Mouse (Mus musculus) midbrain, embryonic 12.5 days (tissue): ENCODE measurements around the gene Igsf3. TPM values are rescaled to one million over a fixed set of nuclear protein-coding genes. Genes with fewer than 3 reads are reported as not detected.
A peak's percentile ranks its signal among the peaks of the same experiment; 100 is the strongest.

Experiments
- ATAC-seq: fragments of 200-750 bp; cut with Nextera tagmentation; 2 replicates; pipeline ENCODE4 v1.8.0; 2017; ENCODE audit warnings: low read depth, moderate TSS enrichment, moderate library complexity; ENCODE audit not compliant: low FRiP score
- H3K27ac ChIP-seq: fragments of 300-500 bp; sonication (generic); replicated peaks from 2 replicates; pipeline ENCODE4 v1.5.1; 2016; ENCODE audit warnings: mild to moderate bottlenecking
- H3K27me3 ChIP-seq: fragments of 300-500 bp; sonication (generic); 2 replicates; pipeline ENCODE4 v1.6.1; 2016; ENCODE audit warnings: mild to moderate bottlenecking
- H3K36me3 ChIP-seq: fragments of 300-500 bp; sonication (generic); 2 replicates; pipeline ENCODE4 v1.6.1; 2016
- H3K4me1 ChIP-seq: fragments of 300-500 bp; sonication (generic); 2 replicates; pipeline ENCODE4 v1.6.1; 2016
- H3K4me2 ChIP-seq: fragments of 300-500 bp; sonication (generic); replicated peaks from 2 replicates; pipeline ENCODE4 v1.6.1; 2016; ENCODE audit warnings: mild to moderate bottlenecking, moderate library complexity
- H3K4me3 ChIP-seq: fragments of 300-500 bp; sonication (generic); 2 replicates; pipeline ENCODE4 v1.5.1; 2016; ENCODE audit warnings: mild to moderate bottlenecking
- H3K9ac ChIP-seq: fragments of 300-500 bp; sonication (generic); replicated peaks from 2 replicates; pipeline ENCODE4 v1.6.1; 2016; ENCODE audit warnings: mild to moderate bottlenecking, moderate library complexity
- H3K9me3 ChIP-seq: fragments of 300-500 bp; sonication (generic); 2 replicates; pipeline ENCODE4 v1.6.1; 2016; ENCODE audit warnings: mild to moderate bottlenecking
- WGBS: fragments of 180-500 bp; shearing (Covaris S2); methylation state at CpG from one replicate; pipeline ENCODE4 v1.1.7; 2016; 5-methylcytosine and 5-hydroxymethylcytosine counted together
- polyA plus RNA-seq: library from polyadenylated mRNA; unstranded; fragments of >200 nt; fragmentation: Nextera tagmentation; extraction: Ambion mirVana; gene quantifications from 2 replicates; pipeline ENCODE4 v1.2.1, GENCODE M21; 2016

The Igsf3 gene
- polyA plus RNA-seq, 1 experiment from 2014 or later: 53.1 TPM

- H3K27me3 ChIP-seq: no peaks in the 10 kb centered on the region; the same call in 1 of the 2 replicates
- H3K9me3 ChIP-seq: no peaks in the 10 kb centered on the region
- WGBS: 87% methylated on average over 9 of the region's 9 CpGs
- no peak overlapping the region for H3K27ac ChIP-seq
- H3K4me1 ChIP-seq: no peaks in the 10 kb centered on the region
- no peak for ATAC-seq
- no peaks in the 10 kb centered on the region for H3K36me3 ChIP-seq
- H3K4me3 ChIP-seq: no peak overlapping the region
- no peak overlapping the region for H3K4me2 ChIP-seq
- no peak overlapping the region for H3K9ac ChIP-seq
These were observed 92.8 kb downstream of the Igsf3 start for GRCm38 (mm10) chr3:101469675-101470074.

- no peak overlapping the region for H3K4me2 ChIP-seq
- H3K4me3 ChIP-seq: no peak overlapping the region
- H3K9me3 ChIP-seq: no peaks in the 10 kb centered on the region
- H3K36me3 ChIP-seq: no peaks in the 10 kb centered on the region
- H3K27me3 ChIP-seq: no peaks in the 10 kb centered on the region; the same call in 1 of the 2 replicates
- WGBS: 44% methylated on average over 4 of the region's 4 CpGs
- H3K4me1 ChIP-seq: no peaks in the 10 kb centered on the region
- no peak for ATAC-seq
- H3K27ac ChIP-seq: no peak overlapping the region
- H3K9ac ChIP-seq: no peak overlapping the region
These were observed 95.0 kb downstream of the Igsf3 start for GRCm38 (mm10) chr3:101471881-101472280.

GRCm38 (mm10) chr3:101481951-101482350, 105.1 kb downstream of the Igsf3 start:
- ATAC-seq: no peak
- 94% methylated on average over 6 of the region's 6 CpGs for WGBS
- no peak overlapping the region for H3K4me3 ChIP-seq
- H3K4me1 ChIP-seq: no peaks in the 10 kb centered on the region
- H3K36me3 ChIP-seq: no peaks in the 10 kb centered on the region
- no peak overlapping the region for H3K4me2 ChIP-seq
- H3K9me3 ChIP-seq: no peaks in the 10 kb centered on the region
- 0 out of 2 replicates have a peak, but pooled peaks cover 6% of the 10 kb centered on the region for H3K27me3 ChIP-seq
- no peak overlapping the region for H3K9ac ChIP-seq
- H3K27ac ChIP-seq: no peak overlapping the region

- ATAC-seq: no peak
- no peak overlapping the region for H3K4me3 ChIP-seq
- H3K36me3 ChIP-seq: no peaks in the 10 kb centered on the region
- no peak overlapping the region for H3K9ac ChIP-seq
- 59% methylated on average over 3 of the region's 3 CpGs for WGBS
- no peaks in the 10 kb centered on the region for H3K4me1 ChIP-seq
- no peaks in the 10 kb centered on the region for H3K9me3 ChIP-seq
- no peak overlapping the region for H3K27ac ChIP-seq
- H3K27me3 ChIP-seq: 0 out of 2 replicates have a peak, but pooled peaks cover 6% of the 10 kb centered on the region
- no peak overlapping the region for H3K4me2 ChIP-seq
These were observed 106.5 kb downstream of the Igsf3 start for GRCm38 (mm10) chr3:101483256-101483983.

- no peaks in the 10 kb centered on the region for H3K9me3 ChIP-seq
- H3K27me3 ChIP-seq: 0 out of 2 replicates have a peak, but pooled peaks cover 6% of the 10 kb centered on the region
- H3K4me2 ChIP-seq: no peak overlapping the region
- no peak for ATAC-seq
- H3K36me3 ChIP-seq: no peaks in the 10 kb centered on the region
- WGBS: 62% methylated on average over 4 of the region's 4 CpGs
- no peak overlapping the region for H3K27ac ChIP-seq
- H3K4me1 ChIP-seq: no peaks in the 10 kb centered on the region
- no peak overlapping the region for H3K4me3 ChIP-seq
- no peak overlapping the region for H3K9ac ChIP-seq
These were observed 109.3 kb downstream of the Igsf3 start for GRCm38 (mm10) chr3:101486054-101486765.

- Histone ChIP-seq H3K36me3 (no peaks in the 10 kb centered on the region), H3K4me2 (no peak overlapping the region), H3K27me3 (peaks cover 8% of the 10 kb centered on the region; the same call in 1 of the 2 replicates), H3K4me3 (no peak overlapping the region), H3K27ac (no peak overlapping the region), H3K9ac (no peak overlapping the region), H3K9me3 (no peaks in the 10 kb centered on the region), H3K4me1 (no peaks in the 10 kb centered on the region)
- 88% methylated on average over 5 of the region's 5 CpGs for WGBS
- no peak for ATAC-seq
These were observed 110.6 kb downstream of the Igsf3 start for GRCm38 (mm10) chr3:101487436-101487835.

GRCm38 (mm10) chr3:101488204-101488603, 111.3 kb downstream of the Igsf3 start:
- H3K27me3 ChIP-seq: peaks cover 9% of the 10 kb centered on the region; the same call in 1 of the 2 replicates
- no peak overlapping the region for H3K9ac ChIP-seq
- WGBS: 78% methylated on average over 7 of the region's 7 CpGs
- no peak overlapping the region for H3K4me2 ChIP-seq
- ATAC-seq: no peak
- no peak overlapping the region for H3K4me3 ChIP-seq
- H3K27ac ChIP-seq: no peak overlapping the region
- no peaks in the 10 kb centered on the region for H3K36me3 ChIP-seq
- H3K4me1 ChIP-seq: no peaks in the 10 kb centered on the region
- H3K9me3 ChIP-seq: no peaks in the 10 kb centered on the region

- Histone ChIP-seq H3K27ac (no peak overlapping the region), H3K4me3 (no peak overlapping the region), H3K9me3 (no peaks in the 10 kb centered on the region), H3K4me2 (no peak overlapping the region), H3K9ac (no peak overlapping the region), H3K36me3 (no peaks in the 10 kb centered on the region), H3K4me1 (peaks cover 3% of the 10 kb centered on the region; the same call in 1 of the 2 replicates), H3K27me3 (peaks cover 16% of the 10 kb centered on the region; the same call in 1 of the 2 replicates)
- 88% methylated on average over 9 of the region's 9 CpGs for WGBS
- no peak for ATAC-seq
These were observed 113.6 kb downstream of the Igsf3 start for GRCm38 (mm10) chr3:101490515-101490914.

- H3K9me3 ChIP-seq: no peaks in the 10 kb centered on the region
- peaks cover 16% of the 10 kb centered on the region; the same call in 1 of the 2 replicates for H3K27me3 ChIP-seq
- no peak overlapping the region for H3K4me3 ChIP-seq
- no peak for ATAC-seq
- 87% methylated on average over 6 of the region's 6 CpGs for WGBS
- H3K36me3 ChIP-seq: no peaks in the 10 kb centered on the region
- no peak overlapping the region for H3K4me2 ChIP-seq
- H3K27ac ChIP-seq: no peak overlapping the region
- no peak overlapping the region for H3K9ac ChIP-seq
- peaks cover 3% of the 10 kb centered on the region; the same call in 1 of the 2 replicates for H3K4me1 ChIP-seq
These were observed 116.0 kb downstream of the Igsf3 start for GRCm38 (mm10) chr3:101492908-101493307.

- 48% methylated on average over 10 of the region's 10 CpGs for WGBS
- Histone ChIP-seq H3K4me2 (no peak overlapping the region), H3K4me3 (no peak overlapping the region), H3K36me3 (no peaks in the 10 kb centered on the region), H3K27me3 (peaks cover 16% of the 10 kb centered on the region; the same call in 1 of the 2 replicates), H3K4me1 (peaks cover 4% of the 10 kb centered on the region; the same call in 1 of the 2 replicates), H3K9me3 (no peaks in the 10 kb centered on the region), H3K27ac (no peak overlapping the region), H3K9ac (no peak overlapping the region)
- peak; percentile 72 for ATAC-seq
These were observed 117.1 kb downstream of the Igsf3 start for GRCm38 (mm10) chr3:101493937-101494459.

GRCm38 (mm10) chr3:101497432-101498030, 120.6 kb downstream of the Igsf3 start:
- ATAC-seq: no peak
- Histone ChIP-seq H3K4me1 (peaks cover 7% of the 10 kb centered on the region; the same call in 1 of the 2 replicates), H3K27me3 (peaks cover 8% of the 10 kb centered on the region; the same call in 1 of the 2 replicates), H3K9me3 (no peaks in the 10 kb centered on the region), H3K4me2 (no peak overlapping the region), H3K27ac (no peak overlapping the region), H3K36me3 (no peaks in the 10 kb centered on the region), H3K4me3 (no peak overlapping the region), H3K9ac (no peak overlapping the region)
- WGBS: 83% methylated on average over 10 of the region's 10 CpGs
